Mouse (Mus musculus) ES-E14 (cell line): ENCODE results near the gene Hibadh.

ENCODE experiments used
- HCFC1 ChIP-seq: IDR thresholded peaks from 2 replicates; pipeline ENCODE4 v1.6.1; 2012; ENCODE audit warnings: low read length, inconsistent platforms, borderline replicate concordance; ENCODE audit not compliant: insufficient read depth
- ZC3H11A ChIP-seq: IDR thresholded peaks from 2 replicates; pipeline ENCODE4 v1.6.1; 2012; ENCODE audit warnings: low read depth, mild to moderate bottlenecking, inconsistent platforms, low read length, borderline replicate concordance
- ZNF384 ChIP-seq: IDR thresholded peaks from 2 replicates; pipeline ENCODE4 v1.6.1; 2012; ENCODE audit warnings: low read depth, low read length, inconsistent platforms

- TF ChIP-seq ZC3H11A = no peak
- TF ChIP-seq HCFC1 = no peak
- TF ChIP-seq ZNF384 = no peak
These were observed 138.7 kb downstream of the Hibadh start for GRCm38 (mm10) chr6:52501479-52501878.
